Mouse (Mus musculus): ENCODE data around the gene Iglon5.

The Iglon5 gene

DNA sequence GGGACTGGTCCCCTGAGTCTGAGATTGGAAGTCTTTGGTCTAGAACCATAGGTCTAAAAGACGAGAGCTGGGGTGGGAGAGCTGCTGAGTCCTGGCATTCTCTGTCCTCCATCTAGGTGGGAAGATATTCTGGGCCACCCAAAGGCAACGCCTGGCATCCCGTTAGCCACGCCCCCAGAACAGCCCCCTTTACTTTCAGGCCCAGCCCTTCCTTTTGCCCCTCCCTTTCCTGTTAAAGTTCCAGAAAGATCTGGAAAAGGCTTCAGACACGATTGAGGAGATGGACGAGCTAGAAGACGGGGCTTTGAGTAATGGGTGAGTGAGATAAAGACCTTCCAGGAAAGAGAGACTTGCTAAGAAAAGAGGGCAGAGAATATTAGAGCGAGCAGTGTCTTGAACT lies 62.5 kb downstream of the Iglon5 start, which contains the start of gene Lim2:
Lim2 (plus strand) TSS at position 265 of the 400 bp plus-strand sequence.
- no peak for DNase-seq (ENCODE audit: low spot score)

GRCm38 (mm10) chr7:43423991-43424625 lies 65.8 kb downstream of the Iglon5 start:
- DNase-seq (ENCODE audit: low spot score) = no peak

DNA sequence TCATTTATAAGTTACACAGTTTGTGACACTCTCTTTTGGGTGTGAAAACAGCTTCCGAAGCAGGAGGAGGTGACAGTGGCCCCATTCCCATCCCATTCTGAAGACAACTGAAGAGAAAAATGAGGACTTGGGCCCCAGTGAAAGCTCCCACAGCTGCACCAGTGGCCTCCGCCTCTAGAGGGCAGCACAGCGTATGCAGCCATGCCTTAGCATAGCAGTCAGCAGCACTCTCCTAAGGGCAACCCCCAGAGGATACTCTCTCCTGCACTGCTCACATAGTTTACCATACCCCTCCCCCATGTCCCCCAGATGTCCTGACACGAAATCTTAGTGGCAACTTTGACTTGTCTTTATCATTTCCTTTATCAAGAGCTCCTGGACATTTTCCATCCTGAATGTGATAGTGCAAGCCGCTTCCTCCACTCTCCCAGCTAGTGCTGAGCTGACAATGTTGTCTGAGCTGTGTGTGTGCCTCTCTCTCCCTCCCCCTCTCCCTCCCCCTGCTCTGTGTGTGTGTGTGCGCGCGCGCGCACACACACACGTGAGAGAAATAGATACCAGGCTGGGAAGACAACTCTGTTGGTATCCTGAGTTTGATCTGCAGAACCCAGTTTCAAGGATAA lies 66.8 kb downstream of the Iglon5 start:
- DNase-seq (ENCODE audit: low spot score) = peak; percentile 86

Data from urinary bladder, postnatal 25 days (tissue).